Mouse (Mus musculus) midbrain, embryonic 10.5 days (tissue): ENCODE results near the gene Smcr8. TPM values are rescaled to one million over a fixed set of nuclear protein-coding genes. Genes with fewer than 3 reads are reported as not detected.
A peak's percentile ranks its signal among the peaks of the same experiment; 100 is the strongest.

Experiments
- DNase-seq: peaks from one replicate; pipeline ENCODE4 v3.0.0-alpha.2; 2017; ENCODE audit warnings: low spot score
- H3K27ac ChIP-seq: fragments of 300-500 bp; sonication (generic); replicated peaks from 2 replicates; pipeline ENCODE4 v1.5.1; 2016; ENCODE audit warnings: mild to moderate bottlenecking
- H3K27me3 ChIP-seq: fragments of 300-500 bp; sonication (generic); 2 replicates; pipeline ENCODE4 v1.6.1; 2016; ENCODE audit warnings: low read depth, mild to moderate bottlenecking; ENCODE audit not compliant: poor library complexity, severe bottlenecking
- H3K36me3 ChIP-seq: fragments of 300-500 bp; sonication (generic); 2 replicates; pipeline ENCODE4 v1.6.1; 2016; ENCODE audit warnings: mild to moderate bottlenecking, moderate library complexity
- H3K4me1 ChIP-seq: fragments of 300-500 bp; sonication (generic); 2 replicates; pipeline ENCODE4 v1.6.1; 2016
- H3K4me3 ChIP-seq: fragments of 300-500 bp; sonication (generic); 2 replicates; pipeline ENCODE4 v1.5.1; 2016; ENCODE audit warnings: mild to moderate bottlenecking, moderate library complexity
- H3K9me3 ChIP-seq: fragments of 300-500 bp; sonication (generic); replicated peaks from 2 replicates; pipeline ENCODE4 v1.6.1; 2016; ENCODE audit warnings: mild to moderate bottlenecking
- WGBS: fragments of 180-500 bp; shearing (Covaris S2); methylation state at CpG from one replicate; pipeline ENCODE4 v1.1.7; 2016; 5-methylcytosine and 5-hydroxymethylcytosine counted together
- polyA plus RNA-seq: library from polyadenylated mRNA; unstranded; fragments of >200 nt; fragmentation: Nextera tagmentation; extraction: Ambion mirVana; gene quantifications from 2 replicates; pipeline ENCODE4 v1.2.1, GENCODE M21; 2016

Gene Smcr8
- polyA plus RNA-seq, 1 experiment from 2014 or later, result 7.8 TPM

DNA sequence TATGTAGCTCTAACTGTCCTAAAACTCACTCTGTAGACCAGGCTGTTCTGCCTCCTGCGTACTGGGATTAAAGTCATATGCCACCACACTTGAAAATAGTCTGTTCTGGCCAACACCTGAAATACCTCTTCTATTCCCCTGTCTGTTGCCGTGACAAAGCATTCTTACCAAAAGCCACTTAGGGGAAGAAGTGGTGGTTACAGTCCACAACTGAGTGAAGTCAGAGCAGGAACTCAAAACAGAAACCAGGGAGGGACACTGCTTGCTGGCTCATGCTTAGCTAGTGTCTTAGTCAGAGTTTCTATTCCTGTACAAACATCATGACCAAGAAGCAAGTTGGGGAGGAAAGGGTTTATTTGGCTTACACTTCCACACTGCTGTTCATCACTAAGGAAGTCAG lies 8.0 kb upstream of the Smcr8 start:
- Histone ChIP-seq H3K27ac (no peak overlapping the region), H3K4me1 (no peaks in the 10 kb centered on the region), H3K4me3 (no peak overlapping the region), H3K27me3 (no peaks in the 10 kb centered on the region), H3K36me3 (peaks cover 17% of the 10 kb centered on the region), H3K9me3 (no peaks in the 10 kb centered on the region)
- 91% methylated on average over 2 of the region's 2 CpGs for WGBS
- DNase-seq, result no peak

DNA sequence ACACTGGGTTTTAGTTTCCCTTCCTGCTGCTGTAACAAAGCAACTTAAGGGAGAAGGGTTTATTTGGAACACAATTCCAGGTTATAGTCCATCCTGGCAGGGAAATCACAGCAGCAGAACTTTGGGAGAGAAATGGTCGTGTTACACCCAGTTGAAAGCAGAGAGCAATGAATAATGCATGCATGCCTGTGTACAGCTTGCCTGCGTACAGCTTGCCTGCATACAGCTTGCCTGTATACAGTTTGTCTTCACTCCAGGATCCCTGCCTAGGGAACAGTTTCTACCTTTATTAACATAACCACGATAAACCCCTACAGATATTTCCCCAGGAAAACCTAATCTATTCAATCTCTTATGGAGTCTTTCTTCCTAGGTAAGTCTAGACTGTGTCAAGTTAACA lies 6.5 kb upstream of the Smcr8 start:
- H3K4me3 ChIP-seq, result no peak overlapping the region
- no peak overlapping the region for H3K27ac ChIP-seq
- H3K4me1 ChIP-seq, result peaks cover 13% of the 10 kb centered on the region
- 92% methylated on average over 3 of the region's 3 CpGs for WGBS
- no peaks in the 10 kb centered on the region for H3K27me3 ChIP-seq
- no peak for DNase-seq
- no peaks in the 10 kb centered on the region for H3K9me3 ChIP-seq
- H3K36me3 ChIP-seq, result peaks cover 8% of the 10 kb centered on the region; the same call in 1 of the 2 replicates

- no peak for DNase-seq
- H3K9me3 ChIP-seq, result no peaks in the 10 kb centered on the region
- 82% methylated on average over 4 of the region's 4 CpGs for WGBS
These were observed 5.2 kb upstream of the Smcr8 start for GRCm38 (mm10) chr11:60772161-60772560.

DNA sequence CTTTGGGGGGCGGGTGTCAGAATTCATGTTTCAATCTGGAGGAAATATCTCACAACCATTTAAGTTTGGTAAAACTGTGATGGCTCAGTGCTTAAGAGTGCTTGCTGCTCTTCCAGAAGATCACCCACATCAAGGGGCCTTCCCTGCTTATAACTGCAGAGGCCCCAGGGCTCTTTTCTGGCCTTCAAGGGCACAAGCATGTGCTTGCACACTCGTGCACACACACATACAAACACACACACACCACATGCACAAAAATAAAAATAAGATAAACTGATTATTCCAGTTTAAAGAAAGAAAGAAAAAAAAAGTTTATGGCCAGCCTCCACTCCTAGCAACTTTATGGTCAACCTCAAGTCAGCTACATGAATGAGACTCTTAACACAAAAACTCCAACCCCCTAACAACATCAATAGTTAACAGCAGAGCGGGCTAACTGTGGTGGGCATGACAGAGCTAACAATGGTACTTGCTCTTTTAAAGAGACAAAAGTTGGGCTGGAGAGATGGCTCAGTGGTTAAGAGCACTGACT lies 3.1 kb upstream of the Smcr8 start:
- Histone ChIP-seq H3K9me3 (no peaks in the 10 kb centered on the region), H3K4me3 (no peak overlapping the region), H3K4me1 (peaks cover 36% of the 10 kb centered on the region), H3K27me3 (no peaks in the 10 kb centered on the region), H3K27ac (no peak overlapping the region), H3K36me3 (peaks cover 10% of the 10 kb centered on the region)
- DNase-seq, result no peak
- 95% methylated on average over 3 of the region's 3 CpGs for WGBS

More at GRCm38 (mm10) chr11:60772161-60772560, 5.2 kb upstream of the Smcr8 start:
- Histone ChIP-seq H3K36me3 (no peaks in the 10 kb centered on the region), H3K27ac (no peak overlapping the region), H3K4me3 (no peak overlapping the region), H3K27me3 (no peaks in the 10 kb centered on the region), H3K4me1 (peaks cover 21% of the 10 kb centered on the region)

DNA sequence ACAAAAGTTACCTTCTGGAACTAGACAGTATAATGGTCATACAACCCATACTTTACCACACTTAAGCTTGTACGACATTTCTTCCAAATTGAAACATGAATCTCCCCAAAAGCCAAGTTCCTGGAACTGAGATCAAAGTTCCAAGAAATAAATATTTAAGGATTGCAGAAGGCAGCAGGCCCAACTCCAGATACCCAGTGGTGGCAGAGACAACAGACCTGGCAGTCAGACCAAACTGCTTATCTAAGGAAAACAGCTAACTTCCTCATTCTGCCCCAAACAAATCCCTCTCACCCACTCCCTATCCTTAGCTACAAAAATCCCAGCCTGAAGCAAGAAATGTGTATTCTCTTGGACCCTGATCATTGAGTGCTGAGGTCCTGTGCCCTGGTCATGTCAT lies 2.5 kb upstream of the Smcr8 start:
- peaks cover 16% of the 10 kb centered on the region for H3K36me3 ChIP-seq
- no peaks in the 10 kb centered on the region for H3K27me3 ChIP-seq
- H3K27ac ChIP-seq, result no peak overlapping the region
- H3K4me3 ChIP-seq, result peak overlapping the region; percentile 68
- H3K9me3 ChIP-seq, result no peaks in the 10 kb centered on the region
- peaks cover 43% of the 10 kb centered on the region for H3K4me1 ChIP-seq
- 73% methylated on average over 1 of the region's 1 CpGs for WGBS
- DNase-seq, result no peak

GRCm38 (mm10) chr11:60775578-60775977 lies 1.7 kb upstream of the Smcr8 start:
- Histone ChIP-seq H3K27ac (0 out of 2 replicates have a peak overlapping the region, but pooled peaks have one; percentile 13), H3K9me3 (no peaks in the 10 kb centered on the region), H3K4me1 (peaks cover 50% of the 10 kb centered on the region), H3K36me3 (peaks cover 23% of the 10 kb centered on the region), H3K4me3 (peak overlapping the region; percentile 68), H3K27me3 (no peaks in the 10 kb centered on the region)
- DNase-seq, result no peak
- 66% methylated on average over 6 of the region's 6 CpGs for WGBS

DNA sequence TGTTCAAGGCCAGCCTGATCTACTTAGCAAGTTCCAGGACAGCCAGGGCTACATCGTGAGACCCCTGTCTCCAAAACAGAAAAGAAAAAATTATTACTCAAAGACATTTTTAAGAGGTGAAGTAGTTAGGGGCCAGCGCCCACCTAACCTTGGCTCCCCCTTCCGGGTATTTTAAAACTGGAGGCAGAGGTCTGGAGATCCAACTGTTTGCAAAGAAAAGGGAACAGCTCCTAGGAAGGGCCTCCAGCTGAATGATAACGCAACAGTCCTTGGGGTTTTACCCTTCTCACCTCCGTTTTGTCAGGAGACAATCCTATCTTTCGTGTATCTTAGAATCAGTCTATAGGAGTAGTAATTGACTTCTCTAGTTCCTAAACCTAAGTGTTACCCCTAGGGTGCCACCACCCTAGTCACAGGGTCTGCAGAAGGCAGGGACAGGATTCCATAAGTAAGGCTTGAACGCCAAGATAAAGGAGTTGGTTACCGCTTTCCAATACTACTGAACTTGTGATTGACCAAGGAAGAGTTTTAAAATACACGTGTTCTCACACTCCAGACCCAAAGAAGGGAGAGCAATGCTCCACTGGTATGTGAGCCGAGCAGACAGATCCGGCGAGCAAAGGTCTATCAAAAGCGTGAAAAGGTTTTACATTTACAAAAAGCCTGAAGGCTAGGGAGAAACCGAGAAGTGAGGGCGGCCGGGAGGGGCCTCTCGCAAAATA lies 1.1 kb upstream of the Smcr8 start:
- DNase-seq, result no peak
- H3K36me3 ChIP-seq, result peaks cover 29% of the 10 kb centered on the region
- no peaks in the 10 kb centered on the region for H3K9me3 ChIP-seq
- peak overlapping the region; percentile 84 for H3K27ac ChIP-seq
- peak overlapping the region; percentile 68 for H3K4me3 ChIP-seq
- peaks cover 57% of the 10 kb centered on the region for H3K4me1 ChIP-seq
- no peaks in the 10 kb centered on the region for H3K27me3 ChIP-seq
- WGBS, result 6% methylated on average over 17 of the region's 17 CpGs

DNA sequence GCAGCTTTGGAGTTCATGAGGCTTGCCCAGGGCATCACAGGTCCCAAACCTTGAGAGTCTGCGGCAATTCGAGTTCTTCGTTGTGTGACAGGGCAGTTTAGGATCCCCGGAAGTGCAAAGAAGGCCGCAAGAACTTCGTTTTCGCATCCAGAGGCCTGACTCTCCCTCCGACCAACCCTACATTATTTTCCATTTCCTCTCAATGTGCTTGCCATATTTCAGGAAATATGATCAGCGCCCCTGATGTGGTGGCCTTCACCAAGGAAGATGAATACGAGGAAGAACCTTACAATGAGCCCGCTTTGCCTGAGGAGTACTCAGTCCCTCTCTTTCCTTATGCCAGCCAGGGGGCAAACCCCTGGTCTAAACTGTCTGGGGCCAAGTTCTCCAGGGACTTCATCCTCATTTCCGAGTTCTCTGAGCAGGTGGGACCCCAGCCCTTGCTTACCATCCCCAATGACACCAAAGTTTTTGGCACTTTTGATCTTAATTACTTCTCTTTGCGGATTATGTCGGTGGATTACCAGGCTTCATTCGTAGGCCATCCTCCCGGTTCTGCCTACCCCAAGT lies 562 bp downstream of the Smcr8 start:
- DNase-seq, result no peak
- peak overlapping the region; percentile 84 for H3K27ac ChIP-seq
- H3K9me3 ChIP-seq, result no peaks in the 10 kb centered on the region
- H3K4me1 ChIP-seq, result peaks cover 71% of the 10 kb centered on the region
- H3K4me3 ChIP-seq, result peak overlapping the region; percentile 68
- peaks cover 44% of the 10 kb centered on the region for H3K36me3 ChIP-seq
- H3K27me3 ChIP-seq, result no peaks in the 10 kb centered on the region
- 29% methylated on average over 16 of the region's 16 CpGs for WGBS

GRCm38 (mm10) chr11:60779673-60780189 lies 2.4 kb downstream of the Smcr8 start:
- 96% methylated on average over 10 of the region's 10 CpGs for WGBS
- DNase-seq, result no peak
- Histone ChIP-seq H3K36me3 (peaks cover 63% of the 10 kb centered on the region), H3K4me3 (peak overlapping the region; percentile 68), H3K9me3 (no peaks in the 10 kb centered on the region), H3K27ac (no peak overlapping the region), H3K4me1 (peaks cover 68% of the 10 kb centered on the region), H3K27me3 (no peaks in the 10 kb centered on the region)

- Histone ChIP-seq H3K9me3 (no peaks in the 10 kb centered on the region), H3K36me3 (peaks cover 97% of the 10 kb centered on the region), H3K27me3 (no peaks in the 10 kb centered on the region), H3K27ac (no peak overlapping the region), H3K4me1 (peaks cover 38% of the 10 kb centered on the region), H3K4me3 (no peak overlapping the region)
- 96% methylated on average over 8 of the region's 8 CpGs for WGBS
- DNase-seq, result no peak
These were observed 7.0 kb downstream of the Smcr8 start for GRCm38 (mm10) chr11:60784179-60784922.

GRCm38 (mm10) chr11:60787595-60787994 lies 10.3 kb downstream of the Smcr8 start:
- H3K27ac ChIP-seq, result no peak overlapping the region
- 63% methylated on average over 1 of the region's 1 CpGs for WGBS
- no peaks in the 10 kb centered on the region for H3K9me3 ChIP-seq
- H3K36me3 ChIP-seq, result peaks cover 98% of the 10 kb centered on the region
- no peaks in the 10 kb centered on the region for H3K27me3 ChIP-seq
- H3K4me3 ChIP-seq, result no peak overlapping the region
- peaks cover 5% of the 10 kb centered on the region for H3K4me1 ChIP-seq
- no peak for DNase-seq

DNA sequence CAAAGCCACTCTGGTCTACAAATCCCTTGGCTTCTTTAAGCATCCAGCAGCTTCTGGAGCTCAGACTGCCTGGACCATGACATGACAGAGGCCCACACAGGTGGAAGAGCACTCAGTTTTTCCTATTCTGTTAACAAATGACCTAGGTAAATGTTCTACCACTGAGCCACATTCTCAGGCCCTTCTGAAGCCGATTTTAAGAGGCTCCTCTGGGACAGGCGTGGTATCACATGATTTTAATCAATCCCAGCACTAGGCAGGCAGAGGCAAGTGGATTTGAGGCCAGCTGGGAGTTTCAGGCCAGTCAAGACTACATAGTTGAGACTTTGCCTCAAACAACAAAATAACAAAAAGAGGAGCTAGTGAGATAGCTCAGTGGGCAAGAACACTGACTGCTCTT lies 13.1 kb downstream of the Smcr8 start:
- Histone ChIP-seq H3K27ac (no peak overlapping the region), H3K9me3 (no peaks in the 10 kb centered on the region), H3K36me3 (peaks cover 97% of the 10 kb centered on the region), H3K27me3 (no peaks in the 10 kb centered on the region), H3K4me3 (no peak overlapping the region), H3K4me1 (peaks cover 4% of the 10 kb centered on the region)
- DNase-seq, result no peak
- WGBS, result 97% methylated on average over 2 of the region's 2 CpGs
